ENCODE assay signal across 24 mouse cellular contexts in genomic region chr11:30099916-30100315, GRCm38 (mm10).
"Had no signal": no experiment of that assay in that cellular context is flagged by ENCODE, and none has a peak within 500 bp of the region (broad histone marks: within the 10 kb centered on the region; RNA-seq: fewer than 3 reads in every experiment).

No protein-coding gene starts in this region.

- H3K9ac ChIP-seq: kidney, embryonic 15.5 days; limb, embryonic 13.5 days; liver, embryonic 12.5 days; liver, embryonic 15.5 days; lung, embryonic 15.5 days; midbrain, embryonic 12.5 days; midbrain, embryonic 15.5 days; neural tube, embryonic 13.5 days; stomach, embryonic 15.5 days had no signal

- DNase-seq: kidney, adult 11 months; kidney, adult 8-10 months; kidney, postnatal 10 days; kidney, postnatal 36 days; liver; lung, adult 18-20 months; lung, postnatal 14 days; retina, postnatal 1 day; right cerebral cortex, postnatal 25 days; spleen, adult 18-20 months; thymus, postnatal 36 days had no signal

- H3K9me3 ChIP-seq: kidney, embryonic 15.5 days; limb, embryonic 10.5 days; liver, embryonic 12.5 days; liver, embryonic 15.5 days; lung, embryonic 15.5 days; midbrain, embryonic 12.5 days; midbrain, embryonic 15.5 days; neural tube, embryonic 13.5 days; stomach, embryonic 15.5 days had no signal

- H3K27me3 ChIP-seq: kidney, embryonic 15.5 days; limb, embryonic 13.5 days; liver, embryonic 12.5 days; liver, embryonic 15.5 days; lung, embryonic 15.5 days; midbrain, embryonic 12.5 days; midbrain, embryonic 15.5 days; neural tube, embryonic 13.5 days; stomach, embryonic 15.5 days had no signal

- ATAC-seq: inflammation-experienced regulatory T-cells, adult 6 months; liver, embryonic 12.5 days had no signal

- H3K27ac ChIP-seq: kidney, embryonic 15.5 days; limb, embryonic 10.5 days; limb, embryonic 13.5 days; liver, embryonic 12.5 days; liver, embryonic 15.5 days; lung, embryonic 15.5 days; macrophage; midbrain, embryonic 12.5 days; midbrain, embryonic 15.5 days; neural tube, embryonic 13.5 days; stomach, embryonic 15.5 days had no signal

- H3K4me1 ChIP-seq: kidney, embryonic 15.5 days; limb, embryonic 10.5 days; limb, embryonic 13.5 days; liver, embryonic 12.5 days; liver, embryonic 15.5 days; lung, embryonic 15.5 days; midbrain, embryonic 12.5 days; midbrain, embryonic 15.5 days; neural tube, embryonic 13.5 days; stomach, embryonic 15.5 days had no signal

- H3K4me3 ChIP-seq: kidney, embryonic 15.5 days; limb, embryonic 10.5 days; limb, embryonic 13.5 days; liver, embryonic 12.5 days; liver, embryonic 15.5 days; lung, embryonic 15.5 days; midbrain, embryonic 12.5 days; midbrain, embryonic 15.5 days; myocyte; neural tube, embryonic 13.5 days; stomach, embryonic 15.5 days had no signal

- H3K4me2 ChIP-seq: kidney, embryonic 15.5 days; limb, embryonic 13.5 days; liver, embryonic 12.5 days; liver, embryonic 15.5 days; lung, embryonic 15.5 days; midbrain, embryonic 12.5 days; midbrain, embryonic 15.5 days; neural tube, embryonic 13.5 days; stomach, embryonic 15.5 days had no signal
